Mouse (Mus musculus): ENCODE data around the gene Ghr. TPM values are rescaled to one million over a fixed set of nuclear protein-coding genes. Genes with fewer than 3 reads are reported as not detected.

Gene Ghr
- total RNA-seq, 2 experiments from 2014 or later = 183 to 184 TPM

DNA sequence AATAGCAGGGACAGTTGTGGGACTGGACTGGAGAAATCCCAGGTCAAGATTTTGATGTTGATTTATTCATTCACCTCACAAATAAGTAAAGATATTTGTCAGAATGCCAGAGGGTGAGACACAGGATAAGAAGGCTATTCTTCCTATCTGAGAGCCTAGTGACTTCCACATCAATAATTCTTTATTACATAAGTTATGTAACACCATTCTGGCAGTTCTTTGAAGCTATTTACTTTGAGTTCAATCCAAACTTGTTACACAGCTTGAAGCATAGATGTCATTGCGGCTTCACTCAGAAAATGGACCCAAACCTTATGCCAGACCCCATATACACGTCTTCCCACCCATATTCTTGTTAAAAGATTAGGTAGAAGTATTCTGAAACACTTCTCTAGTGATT is 133.7 kb downstream of the Ghr start:
- DNase-seq (ENCODE audit: low spot score) = no peak

DNA sequence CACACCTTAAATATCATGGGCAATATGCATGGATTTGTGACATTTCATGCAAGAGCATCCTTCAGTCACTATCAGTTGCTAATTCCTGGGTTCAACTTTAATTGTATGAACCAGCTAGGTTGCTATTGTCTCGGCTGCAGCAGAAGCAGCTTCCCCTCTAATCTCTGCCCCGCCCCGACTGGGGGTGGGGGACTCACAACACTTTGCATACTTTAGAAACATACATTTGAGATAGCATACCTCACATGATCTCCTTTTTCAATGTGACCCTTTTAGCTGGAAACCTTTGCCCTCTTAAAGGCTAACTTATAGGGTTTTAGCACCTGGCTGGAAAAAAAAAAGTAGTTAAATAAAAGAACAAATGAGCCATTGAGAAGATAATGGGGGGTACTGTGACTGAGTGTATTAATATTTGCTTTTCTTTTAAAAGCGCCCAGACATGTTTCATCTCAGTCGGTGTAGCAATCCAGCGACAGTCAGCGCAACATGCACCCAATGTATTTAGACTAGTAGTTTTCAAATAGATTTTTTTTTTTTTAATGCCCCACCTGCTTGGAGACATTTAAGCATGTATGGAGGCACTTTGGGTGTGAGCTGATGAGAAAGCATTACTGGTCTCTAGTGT is 137.9 kb downstream of the Ghr start:
- no peak for DNase-seq (ENCODE audit: low spot score)

DNA sequence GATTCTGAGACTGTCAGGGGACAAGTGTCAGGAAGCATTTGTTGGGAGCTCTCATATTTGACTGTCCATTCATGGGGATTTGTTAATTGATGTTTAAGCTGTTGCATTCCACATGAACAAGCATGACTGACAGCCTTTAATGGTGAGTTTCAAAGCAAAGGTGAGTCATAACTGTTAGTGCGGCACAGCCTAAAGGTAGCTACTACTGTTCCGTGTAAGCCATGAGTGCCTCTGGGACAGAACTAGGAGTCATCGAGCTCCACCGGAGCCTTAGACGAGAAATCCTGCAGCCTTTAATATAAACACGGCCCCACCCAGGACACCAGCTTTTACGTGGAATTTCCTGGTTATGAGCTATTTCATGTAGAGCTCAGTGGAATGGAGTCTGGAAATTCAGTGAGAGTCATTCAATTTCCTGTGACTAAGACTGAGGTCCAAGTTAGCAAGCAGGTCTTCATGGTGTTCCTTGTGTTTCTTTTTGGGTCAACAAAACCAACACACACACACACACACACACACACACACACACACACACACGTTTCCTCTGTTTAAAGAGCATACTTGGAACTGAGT is 138.8 kb downstream of the Ghr start:
- DNase-seq (ENCODE audit: low spot score) = no peak

DNA sequence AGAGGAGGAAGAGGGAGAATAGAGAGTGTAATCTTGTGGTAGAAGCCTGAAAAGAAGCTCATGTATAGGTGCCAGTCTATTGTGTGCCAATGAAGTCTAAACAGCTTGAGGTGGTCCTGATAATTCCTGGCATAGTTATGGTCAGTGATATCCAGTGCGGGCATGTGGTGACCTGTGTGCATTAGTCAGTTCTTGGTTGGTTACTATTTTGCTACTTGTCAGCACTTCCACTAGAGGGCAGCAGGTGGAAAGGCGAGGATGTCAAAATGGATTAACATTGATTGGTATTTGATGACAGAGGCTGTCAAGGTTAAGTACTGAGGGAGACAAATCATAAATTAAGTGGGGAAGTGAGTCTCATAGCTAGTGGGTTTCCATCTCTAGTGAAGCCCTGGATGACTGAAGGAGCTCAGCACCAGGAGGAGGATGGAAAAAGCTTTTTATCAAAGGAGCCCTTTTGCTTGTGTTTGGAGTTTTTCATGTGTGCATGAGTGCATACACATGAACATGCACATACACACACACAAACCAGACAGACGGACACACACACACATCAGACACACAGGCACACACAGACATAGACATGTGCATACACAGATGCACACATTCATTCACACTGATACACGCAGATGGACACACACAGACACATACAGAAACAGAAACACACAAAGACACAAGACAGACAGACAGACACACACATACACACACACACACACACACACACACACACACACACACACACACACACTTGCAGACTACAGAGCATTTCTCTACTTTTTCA is 141.6 kb downstream of the Ghr start:
- peak; percentile 60 for DNase-seq (ENCODE audit: low spot score)

DNA sequence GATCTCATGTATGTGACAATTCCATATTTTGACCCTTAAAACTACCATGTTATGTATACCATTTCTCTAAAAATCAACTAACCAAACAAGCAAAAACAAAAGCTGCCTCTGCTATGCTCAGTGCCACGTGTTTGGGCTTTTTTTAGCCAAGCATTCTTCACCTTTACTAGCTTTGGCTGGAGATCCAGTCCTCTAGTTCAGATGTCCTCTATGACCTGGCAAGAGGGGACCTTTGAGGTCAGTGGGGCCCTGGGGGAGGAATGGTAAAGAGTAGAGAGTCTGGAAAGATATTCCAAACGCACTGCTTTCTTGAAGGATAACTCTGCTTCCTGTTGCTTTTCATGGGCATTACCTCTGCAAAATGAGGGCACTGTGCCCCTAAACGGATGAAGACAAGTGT is 145.9 kb downstream of the Ghr start:
- DNase-seq (ENCODE audit: low spot score) = peak; percentile 37

DNA sequence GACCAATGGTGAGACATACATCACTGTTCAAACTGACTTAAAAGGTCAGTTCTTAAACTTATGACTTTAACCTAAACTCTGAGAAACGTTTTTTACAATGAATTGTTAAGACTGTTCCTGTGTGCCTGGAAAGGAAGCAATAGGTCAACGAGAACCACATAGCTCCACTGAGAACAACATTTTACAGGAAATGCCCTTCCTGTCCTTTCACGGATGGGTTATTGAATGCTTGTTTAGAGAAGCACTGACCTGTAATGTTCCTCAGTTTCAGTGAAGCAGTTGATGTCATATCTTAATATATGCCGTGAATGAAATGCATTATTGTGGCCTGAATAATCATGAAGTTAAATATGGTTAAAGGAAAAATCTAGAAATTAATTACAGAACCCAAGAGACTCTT is 147.7 kb downstream of the Ghr start:
- DNase-seq (ENCODE audit: low spot score) = no peak

DNA sequence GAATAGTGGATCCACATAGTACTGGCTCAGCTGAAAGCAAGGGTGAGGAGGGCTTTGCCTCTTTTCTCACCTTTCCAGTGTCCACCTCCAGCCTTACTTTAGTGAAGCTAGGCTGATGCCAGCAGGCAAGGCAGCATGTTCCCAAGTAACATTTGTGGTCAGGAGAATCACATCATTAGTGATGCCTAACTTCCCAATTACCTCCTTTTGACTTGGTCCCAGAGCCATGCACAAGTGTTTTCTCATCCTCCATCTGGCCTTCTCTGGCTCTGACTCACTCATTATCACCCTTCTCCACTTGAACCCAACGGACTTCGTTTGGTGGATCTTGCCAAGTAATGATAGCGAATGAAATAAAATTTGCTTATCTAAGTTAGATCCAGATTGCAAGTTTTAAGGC is 148.8 kb downstream of the Ghr start:
- no peak for DNase-seq (ENCODE audit: low spot score)

DNA sequence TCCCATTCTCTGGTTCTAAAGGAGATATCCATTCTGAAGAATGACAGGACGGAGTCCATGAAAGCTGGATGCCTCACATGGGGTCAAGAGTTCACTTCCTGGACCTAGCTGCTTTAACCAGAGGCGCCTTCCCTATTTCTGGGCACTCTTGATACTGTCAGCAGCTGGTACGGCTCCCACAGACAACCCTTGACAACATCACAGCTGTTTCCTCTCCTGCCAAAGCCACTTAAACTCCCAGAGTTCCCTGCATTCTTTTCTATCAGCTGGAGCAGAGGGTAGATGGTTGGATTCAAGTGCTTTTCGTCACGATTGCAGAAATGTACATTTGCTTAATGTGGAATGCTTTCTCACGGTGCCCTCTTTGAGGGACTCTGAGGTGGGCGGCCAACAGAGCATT is 150.0 kb downstream of the Ghr start:
- no peak for DNase-seq (ENCODE audit: low spot score)

DNA sequence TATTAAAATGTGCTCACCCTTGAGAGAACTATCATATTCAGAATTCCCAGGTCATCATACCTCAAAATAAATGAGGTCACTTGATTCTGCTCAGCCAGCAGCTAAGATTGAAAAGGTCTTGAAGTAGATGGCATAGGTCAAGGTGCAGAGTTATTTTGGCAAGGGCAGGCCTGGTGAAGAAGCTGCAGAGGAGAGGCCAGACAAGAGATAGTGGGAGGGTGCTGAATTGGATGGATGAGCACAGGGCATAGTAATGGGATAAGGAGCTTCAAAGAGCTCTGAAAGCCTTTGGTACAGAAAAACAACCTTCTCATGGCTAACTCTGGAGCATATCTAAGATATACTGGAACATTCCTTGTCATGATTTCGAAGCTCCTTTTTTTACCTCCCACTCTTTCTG is 150.5 kb downstream of the Ghr start:
- no peak for DNase-seq (ENCODE audit: low spot score)

DNA sequence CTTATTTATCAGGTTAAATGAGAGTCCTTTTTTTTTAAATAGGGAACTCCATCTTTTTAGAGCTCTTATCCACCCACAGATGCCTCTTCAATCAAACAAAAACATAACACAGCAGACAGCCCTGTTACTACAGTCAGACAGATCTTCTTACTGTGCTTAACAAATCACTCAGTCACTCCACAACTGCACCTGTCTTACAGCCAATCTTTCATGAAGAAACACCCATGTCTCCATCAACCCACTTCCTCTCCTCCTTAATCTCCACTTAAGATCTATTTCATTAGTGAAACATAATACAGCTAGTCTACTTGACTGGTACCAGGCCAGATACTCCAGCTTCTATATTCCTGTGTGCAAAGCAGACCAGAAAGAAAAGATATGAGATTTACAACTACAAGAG is 153.9 kb downstream of the Ghr start:
- no peak for DNase-seq (ENCODE audit: low spot score)

DNA sequence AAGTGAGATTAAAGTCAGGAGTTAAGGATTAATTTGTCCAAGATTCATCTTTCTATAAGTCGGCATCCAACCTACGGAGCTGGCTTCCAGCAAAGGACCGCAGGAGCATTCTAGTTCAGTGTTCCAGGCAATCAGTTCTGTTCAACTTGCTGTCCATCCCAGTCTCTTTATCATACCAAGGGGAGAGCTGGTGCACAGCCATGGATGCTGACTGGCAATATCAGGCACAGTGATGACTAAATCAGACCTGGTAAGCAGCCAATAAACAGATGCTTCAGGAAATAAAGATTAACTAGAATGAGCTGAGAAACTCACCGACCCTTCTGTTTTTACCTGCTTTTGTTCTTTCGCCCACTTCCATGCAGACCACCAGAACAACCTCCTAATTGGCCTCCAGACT is 154.3 kb downstream of the Ghr start:
- DNase-seq (ENCODE audit: low spot score) = no peak

DNA sequence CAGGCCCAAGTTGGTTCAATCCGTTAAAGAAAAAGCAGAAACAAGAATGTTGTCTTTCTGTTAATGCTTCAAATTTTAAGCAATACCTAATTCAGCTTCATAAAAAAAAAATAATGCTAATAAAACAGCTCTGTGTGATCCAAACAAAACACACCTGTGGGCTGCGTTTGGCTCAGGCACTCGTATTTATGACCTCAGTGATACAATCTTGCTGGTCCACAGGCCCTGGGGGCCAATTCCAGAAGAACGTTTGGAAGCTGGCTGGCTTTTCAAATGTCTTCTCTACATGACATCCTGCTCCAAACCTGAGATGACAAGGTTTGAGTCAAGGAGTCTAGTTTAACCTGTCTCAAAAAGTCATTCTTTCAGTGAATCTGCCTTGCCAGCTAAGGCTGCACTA is 156.9 kb downstream of the Ghr start:
- no peak for DNase-seq (ENCODE audit: low spot score)

DNA sequence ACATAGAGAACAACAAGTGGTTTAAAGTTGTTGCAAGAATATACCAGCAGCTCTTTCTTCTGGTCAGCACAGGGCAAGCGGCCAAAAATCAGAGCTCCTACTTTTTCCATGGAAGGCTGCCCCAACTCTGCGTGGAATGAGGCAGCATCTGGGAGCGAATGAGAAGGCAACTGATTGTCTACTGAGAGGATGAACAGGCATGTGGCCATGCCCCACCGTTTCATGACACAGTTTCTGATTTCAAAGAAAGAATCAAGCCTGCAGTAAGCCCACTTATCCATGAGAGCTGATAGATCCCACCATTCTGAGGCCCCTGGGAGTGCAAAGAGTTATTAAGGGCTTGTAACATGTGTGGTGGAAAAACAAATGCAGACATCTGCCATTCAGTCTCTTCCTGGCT is 160.1 kb downstream of the Ghr start:
- peak; percentile 56 for DNase-seq (ENCODE audit: low spot score)

DNA sequence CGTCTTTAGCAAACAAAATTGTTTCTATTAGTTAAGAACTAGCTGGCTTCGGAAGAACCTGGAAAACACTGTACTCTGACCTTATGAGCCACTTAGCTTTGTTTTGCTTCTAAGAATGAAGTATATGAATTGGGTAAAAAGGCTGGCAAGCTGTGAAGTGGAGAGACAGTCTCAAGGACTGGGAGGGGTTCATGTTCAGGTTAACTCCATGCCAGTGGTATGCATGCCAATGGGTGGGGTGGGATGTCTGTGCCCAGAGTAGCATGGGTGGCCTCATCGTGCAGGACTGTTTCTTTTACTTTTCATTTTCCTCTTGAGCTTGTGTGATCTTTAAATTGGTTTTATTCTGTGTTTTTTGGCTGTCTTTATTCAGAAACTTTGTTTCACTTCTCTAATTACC is 165.6 kb downstream of the Ghr start:
- DNase-seq (ENCODE audit: low spot score) = no peak

DNA sequence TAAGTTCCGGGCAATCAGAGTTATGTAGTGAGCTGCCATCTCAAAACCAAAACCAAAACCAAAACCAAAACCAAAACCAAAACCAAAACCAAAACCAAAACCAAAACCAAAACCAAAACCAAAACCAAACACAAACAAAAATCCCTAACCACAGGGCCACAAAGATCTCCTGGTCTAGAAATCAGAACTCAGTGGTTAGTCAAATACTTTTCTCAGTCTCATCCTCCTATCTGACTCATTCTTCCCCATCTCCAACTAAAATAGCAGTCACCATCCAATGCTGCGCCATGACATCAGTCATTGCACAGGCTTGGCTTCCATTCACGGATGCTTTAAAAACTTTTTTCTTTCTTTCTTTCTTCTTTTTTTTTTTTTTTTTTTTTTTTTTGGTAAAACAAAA is 170.2 kb downstream of the Ghr start:
- DNase-seq (ENCODE audit: low spot score) = no peak

DNA sequence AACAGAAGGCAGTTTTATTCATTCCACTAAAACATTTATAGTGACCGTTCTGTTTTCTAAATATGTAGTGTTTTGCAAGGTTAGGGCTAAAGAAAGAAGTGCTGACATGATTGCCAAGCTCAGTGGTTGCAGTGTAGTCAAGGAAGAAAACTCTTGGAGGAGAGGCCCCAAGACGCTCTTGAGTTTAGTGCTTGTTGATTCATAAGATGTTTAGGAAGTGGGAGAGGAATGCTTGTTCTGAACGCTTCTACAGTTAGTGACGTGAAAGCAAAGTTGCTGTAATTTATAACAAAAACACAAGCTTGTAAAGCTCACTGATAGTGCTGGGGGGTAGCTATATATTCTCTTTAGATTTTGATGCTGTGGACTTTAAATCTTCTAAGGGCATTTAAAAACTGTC is 174.8 kb downstream of the Ghr start:
- DNase-seq (ENCODE audit: low spot score) = no peak

DNA sequence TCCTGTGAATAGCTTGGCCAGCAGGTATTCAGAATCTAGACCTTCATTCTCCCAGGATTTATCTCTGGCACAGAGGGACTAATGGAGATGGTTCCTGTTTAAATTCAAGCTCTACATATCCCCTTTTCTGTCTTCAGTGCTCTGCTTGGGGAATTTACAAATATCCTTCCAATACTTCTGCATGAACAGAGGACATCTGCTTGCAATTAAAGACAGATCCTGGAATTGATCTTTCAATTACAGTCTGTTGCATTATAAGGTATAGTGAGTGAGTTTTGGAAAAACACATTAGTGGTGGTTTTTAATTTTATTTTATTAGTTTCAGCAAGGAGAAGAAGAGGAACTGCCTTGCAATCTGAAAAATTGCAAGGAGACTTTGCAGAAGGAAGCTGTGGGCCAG is 184.1 kb downstream of the Ghr start:
- DNase-seq (ENCODE audit: low spot score) = no peak

DNA sequence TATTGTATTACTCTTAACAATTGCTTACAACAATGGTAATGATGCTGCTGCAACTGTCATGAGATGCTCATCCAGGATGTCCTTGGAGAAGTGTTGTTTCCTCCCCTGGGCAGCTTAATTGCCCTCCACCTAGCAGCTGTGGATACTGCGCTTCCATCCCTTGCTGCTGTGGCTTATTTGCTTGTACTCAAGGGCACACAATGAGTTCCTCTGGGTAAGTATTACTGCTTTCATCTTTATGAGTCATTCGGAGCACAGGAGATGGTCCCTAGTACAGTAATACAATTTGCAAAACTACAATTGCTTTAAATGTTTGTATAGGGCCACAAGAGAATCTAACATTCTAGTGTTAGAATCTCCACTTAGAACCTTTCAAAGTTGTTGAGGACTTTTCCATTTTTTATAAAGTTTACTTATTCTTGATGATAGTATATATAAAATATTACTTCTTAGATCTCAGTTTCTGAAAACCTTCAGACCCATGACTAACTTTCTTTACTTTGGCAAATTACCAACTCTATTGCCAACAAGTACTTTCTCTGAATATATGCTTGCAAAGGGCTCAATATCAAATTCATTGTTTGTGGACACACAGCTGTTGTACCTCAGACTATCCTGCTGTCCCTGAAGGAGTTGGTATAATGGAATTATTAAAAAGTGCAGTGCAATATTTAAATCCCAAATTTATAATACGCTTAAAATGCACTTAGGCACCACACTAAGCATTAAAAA is 185.8 kb downstream of the Ghr start:
- no peak for DNase-seq (ENCODE audit: low spot score)

DNA sequence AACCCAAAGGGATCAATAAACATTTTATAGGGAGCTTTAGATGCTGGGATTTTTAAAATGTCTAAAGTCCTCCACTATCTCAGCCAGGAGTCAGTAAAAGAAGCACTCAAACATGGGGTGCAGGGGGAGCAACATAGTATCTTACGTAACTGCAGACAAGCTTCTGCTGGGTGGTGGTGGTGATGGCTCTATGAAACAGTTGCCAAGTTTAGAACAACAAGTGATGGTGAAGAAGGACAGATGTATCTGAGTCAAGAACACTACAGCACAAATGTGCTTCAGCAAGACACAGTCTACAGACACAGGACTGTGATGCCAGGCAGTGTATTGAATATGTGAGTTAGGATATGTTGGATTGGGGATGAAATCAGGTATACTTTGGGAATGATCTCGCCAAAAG is 187.1 kb downstream of the Ghr start:
- no peak for DNase-seq (ENCODE audit: low spot score)

DNA sequence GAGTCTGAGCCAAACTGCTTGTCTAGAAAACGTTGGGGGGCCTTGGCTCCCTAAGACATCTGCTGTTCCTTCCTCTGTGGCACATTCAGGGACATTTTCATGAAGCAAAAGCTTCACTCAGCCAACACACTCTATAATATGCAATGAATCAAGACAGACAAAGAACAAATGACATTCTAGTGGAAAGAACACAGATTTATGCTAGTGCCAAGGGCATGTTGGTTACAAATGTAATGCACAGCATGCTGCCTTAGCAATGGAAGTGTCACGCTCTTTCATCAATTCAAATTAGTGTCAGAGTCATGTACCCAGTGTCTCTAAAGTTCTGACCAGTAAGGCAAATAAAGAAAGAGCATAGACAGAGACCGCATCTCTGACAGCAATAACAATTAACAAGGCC is 187.6 kb downstream of the Ghr start:
- DNase-seq (ENCODE audit: low spot score) = no peak

DNA sequence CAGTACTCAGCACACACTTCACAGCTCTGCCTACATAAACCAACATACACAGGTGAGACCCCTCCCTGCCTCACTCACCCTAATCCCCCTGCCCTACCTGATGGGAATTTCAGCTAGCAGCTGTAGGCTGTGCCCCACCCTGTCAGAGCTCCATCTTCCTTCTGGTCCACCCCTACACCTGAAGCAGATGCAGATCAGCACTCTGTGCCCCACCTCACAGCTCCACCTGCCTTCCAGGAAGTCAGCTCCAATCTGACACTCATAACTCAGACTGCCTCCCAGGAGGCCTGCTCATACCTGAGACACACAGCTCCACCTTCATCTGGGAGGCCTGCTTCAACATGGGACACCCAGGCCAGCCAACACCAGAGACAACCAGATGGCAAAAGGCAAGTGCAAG is 192.6 kb downstream of the Ghr start:
- no peak for DNase-seq (ENCODE audit: low spot score)

DNA sequence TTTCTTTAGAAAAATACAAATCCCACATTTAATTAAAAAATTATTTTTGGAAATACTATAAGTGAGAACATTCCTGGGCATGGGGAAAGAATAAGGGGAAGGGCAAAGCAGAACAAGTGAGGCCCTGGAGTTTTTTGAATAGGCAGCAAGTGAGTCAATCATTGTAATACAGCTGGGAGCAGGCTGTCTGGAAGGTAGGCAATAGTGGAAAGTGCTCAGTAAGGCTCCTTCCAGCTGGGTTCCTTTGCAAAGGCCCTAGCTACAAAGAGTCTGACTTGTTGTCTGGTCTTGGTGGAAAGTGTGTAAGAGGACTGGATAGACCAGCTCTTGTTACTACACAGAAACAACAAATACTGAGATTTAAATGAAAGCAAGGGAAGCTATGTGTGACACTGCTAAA is 194.3 kb downstream of the Ghr start:
- DNase-seq (ENCODE audit: low spot score) = no peak

DNA sequence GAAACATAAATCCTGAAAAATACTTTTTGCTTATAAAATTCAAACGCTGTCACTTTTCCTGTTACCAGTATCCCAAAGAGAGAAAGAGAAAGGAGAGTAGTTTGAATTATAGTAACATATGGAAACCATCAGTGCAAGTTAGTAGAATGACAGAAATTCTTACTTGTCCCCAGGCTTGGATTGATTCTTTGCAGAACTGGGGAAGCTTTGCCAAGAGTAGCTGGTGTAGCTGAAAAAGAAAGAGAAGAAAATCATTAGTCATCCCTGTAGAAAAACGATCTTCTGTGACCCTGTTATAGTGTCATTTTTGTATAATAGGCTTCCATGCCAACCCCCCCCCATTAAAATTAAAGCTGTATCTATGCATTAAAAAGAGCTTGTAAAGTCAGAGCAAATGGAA is 194.8 kb downstream of the Ghr start:
- peak; percentile 15 for DNase-seq (ENCODE audit: low spot score)
